Mouse (Mus musculus): ENCODE data around the gene Cyp2d10. TPM values are rescaled to one million over a fixed set of nuclear protein-coding genes. Genes with fewer than 3 reads are reported as not detected.
A peak's percentile ranks its signal among the peaks of the same experiment; 100 is the strongest.
"Not testable (repeated sequence)": the region's sequence is repeated elsewhere in the genome, so short reads cannot be mapped to it uniquely, and the experiment has no call there.

The Cyp2d10 gene
- total RNA-seq, 2 experiments from 2014 or later, result not detected

DNA sequence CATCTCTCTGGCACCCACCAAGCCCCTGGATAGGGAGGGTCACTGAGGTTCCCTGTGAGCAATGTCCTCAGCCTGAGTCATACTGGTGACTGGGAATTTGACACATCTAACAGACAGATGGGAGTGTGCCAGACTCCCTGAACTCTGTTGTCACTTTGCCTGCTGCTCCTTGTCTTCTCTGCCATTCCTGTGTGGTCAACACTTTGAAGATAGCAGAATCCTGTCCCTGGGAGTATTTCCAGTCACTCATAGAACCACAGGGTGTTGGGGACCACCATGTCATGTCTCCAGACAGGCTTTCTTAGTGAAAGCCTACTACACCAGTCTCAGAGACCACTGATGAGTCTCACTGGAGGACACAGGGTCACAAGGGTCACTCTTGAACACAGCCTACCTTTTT is 4.9 kb downstream of the Cyp2d10 start:
- DNase-seq, result no peak
- intact Hi-C loops (cut with DNase I), result no loop called here

DNA sequence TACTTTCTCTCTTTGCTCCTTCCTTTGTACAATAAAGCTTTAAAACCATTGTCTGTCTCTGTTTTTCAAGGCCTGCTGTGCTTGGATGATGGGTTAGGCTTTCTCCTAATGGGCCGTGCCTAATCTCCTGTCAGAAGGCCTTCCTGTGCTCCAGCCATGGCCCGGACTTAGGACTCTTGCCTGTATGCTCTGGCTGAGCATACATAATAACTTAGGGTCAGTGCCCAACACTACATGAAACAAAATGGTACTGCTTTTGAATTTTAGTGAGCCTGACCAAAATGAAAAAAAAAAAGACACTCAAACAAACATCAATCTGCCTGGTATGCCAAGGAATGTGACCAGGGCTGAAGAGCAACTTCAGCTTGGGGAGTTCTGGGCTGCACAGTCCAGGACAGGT is 5.5 kb downstream of the Cyp2d10 start:
- DNase-seq, result no peak
- intact Hi-C loops (cut with DNase I), result no loop called here

DNA sequence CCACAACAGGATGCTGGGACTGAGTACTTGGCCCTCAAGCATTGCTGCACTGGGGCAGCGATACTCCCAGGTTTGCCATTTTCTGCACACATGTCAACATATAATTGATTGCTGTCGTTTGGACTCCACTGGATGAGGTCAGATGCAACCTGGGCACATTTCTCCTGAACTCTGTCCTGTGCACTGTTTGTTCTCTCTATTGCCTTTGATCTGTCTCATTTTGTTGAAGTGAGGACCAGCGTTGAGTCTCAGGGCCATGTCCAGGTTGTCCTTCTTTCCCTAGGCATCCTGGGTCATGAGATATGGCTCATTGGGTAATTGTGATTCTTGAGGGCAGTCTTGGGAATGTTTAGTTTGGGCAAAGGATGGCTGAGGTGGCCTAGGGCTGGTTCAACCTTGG is 11.0 kb downstream of the Cyp2d10 start:
- intact Hi-C loops (cut with DNase I); DNase-seq: not testable (repeated sequence)

DNA sequence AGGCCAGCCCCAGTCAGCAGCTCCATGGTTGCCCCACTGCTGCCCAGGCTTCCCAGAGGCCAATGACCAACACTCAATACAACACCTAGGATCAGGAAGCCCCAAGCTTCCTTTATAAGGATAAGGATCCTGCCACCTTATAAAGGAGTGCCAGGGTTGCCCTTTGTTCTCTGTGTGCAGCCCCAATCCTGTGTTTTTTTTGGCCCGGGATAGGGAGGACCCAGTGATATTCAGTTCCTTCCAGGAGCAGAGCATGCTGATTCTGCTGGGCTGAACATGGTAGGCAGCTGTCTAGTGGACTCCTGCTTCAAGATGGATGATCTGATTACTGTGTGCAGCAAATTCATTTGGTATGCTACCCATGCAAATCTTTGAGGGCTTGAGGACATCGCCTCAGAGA is 13.1 kb downstream of the Cyp2d10 start, which contains the start of gene Cyp2d11:
Cyp2d11 (minus strand) TSS at position 101 of the 400 bp plus-strand sequence.
- DNase-seq; intact Hi-C loops (cut with DNase I): not testable (repeated sequence)

DNA sequence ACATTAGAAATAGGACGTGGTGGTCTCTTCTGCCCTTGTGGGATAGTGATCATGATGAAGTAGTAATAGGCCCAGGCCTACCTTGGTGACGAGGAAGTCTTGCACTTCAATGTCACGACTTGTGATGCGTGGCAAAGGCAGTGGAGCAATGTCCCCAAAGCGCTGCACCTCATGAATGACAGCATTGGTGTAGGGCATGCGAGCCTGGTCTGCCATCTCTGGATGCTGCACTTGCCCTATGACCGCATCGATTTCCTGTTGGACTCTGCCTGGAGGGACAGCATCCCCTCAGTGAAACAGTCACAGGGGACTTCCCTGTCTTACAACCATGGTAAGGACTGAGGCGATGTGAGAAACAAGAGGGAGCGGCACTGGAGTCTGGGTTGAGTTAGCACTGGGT is 17.1 kb downstream of the Cyp2d10 start:
- intact Hi-C loops (cut with DNase I); DNase-seq: not testable (repeated sequence)

DNA sequence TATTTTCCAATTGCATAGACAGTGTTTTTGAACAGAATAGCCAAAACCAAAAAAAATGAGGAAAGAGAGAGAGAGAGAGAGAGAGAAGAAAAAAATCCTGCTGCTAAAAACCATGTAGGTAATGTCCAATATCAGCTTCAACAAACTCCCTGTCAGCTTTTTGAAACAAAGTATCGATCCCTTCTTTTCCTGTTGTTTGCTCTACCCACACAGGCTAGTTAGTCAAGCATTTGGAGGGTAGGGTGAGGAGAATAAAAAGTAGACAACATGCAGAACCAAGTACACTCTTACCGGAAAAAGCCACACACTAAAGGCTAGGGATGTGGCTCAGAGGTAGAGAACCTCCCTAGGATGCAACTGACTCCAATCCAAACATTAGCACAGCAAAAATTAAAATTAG is 21.3 kb downstream of the Cyp2d10 start:
- intact Hi-C loops (cut with DNase I), result no loop called here

DNA sequence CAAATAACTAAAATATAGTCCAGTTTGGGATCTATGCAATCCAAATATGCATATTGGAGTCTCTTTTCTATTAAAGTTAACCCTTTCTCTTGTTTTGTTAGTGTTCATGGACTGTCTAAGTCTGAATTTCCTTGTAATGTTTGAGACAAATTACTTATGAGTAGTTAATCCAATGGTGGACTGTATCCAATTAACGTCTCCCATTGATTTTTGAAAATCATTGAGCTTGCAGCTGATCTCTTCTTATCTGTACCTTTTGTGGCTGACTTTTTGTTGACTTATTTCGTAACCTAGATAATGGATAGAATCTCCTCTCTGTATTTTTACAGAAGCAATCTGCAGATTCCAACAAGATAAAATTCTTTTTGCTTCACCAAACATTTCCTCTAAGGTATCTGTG is 24.6 kb downstream of the Cyp2d10 start:
- intact Hi-C loops (cut with DNase I), result no loop called here
- DNase-seq, result no peak

More for the DNA sequence above, 21.3 kb downstream of the Cyp2d10 start:
- DNase-seq, result no peak

DNA sequence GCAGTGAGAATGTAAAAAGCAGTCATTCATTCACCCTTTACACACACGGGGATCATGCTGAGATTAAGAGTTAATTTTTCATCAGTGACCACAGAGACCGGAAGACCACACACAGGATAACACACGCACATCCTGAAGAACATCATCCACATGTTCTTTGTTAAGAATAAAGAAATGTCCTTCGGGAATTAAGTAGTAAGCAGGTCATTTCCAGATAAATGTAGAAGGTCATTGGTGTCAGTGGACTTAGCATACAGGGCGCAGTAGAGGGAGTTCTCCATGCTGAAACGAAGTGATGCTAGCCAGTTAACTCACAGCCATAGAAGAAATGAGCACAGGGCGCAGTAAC is 26.3 kb downstream of the Cyp2d10 start:
- no peak for DNase-seq
- intact Hi-C loops (cut with DNase I), result loop anchor here (2.0 kb wide), 1 partner anchor 36 kb away; no protein-coding TSS in a partner anchor

DNA sequence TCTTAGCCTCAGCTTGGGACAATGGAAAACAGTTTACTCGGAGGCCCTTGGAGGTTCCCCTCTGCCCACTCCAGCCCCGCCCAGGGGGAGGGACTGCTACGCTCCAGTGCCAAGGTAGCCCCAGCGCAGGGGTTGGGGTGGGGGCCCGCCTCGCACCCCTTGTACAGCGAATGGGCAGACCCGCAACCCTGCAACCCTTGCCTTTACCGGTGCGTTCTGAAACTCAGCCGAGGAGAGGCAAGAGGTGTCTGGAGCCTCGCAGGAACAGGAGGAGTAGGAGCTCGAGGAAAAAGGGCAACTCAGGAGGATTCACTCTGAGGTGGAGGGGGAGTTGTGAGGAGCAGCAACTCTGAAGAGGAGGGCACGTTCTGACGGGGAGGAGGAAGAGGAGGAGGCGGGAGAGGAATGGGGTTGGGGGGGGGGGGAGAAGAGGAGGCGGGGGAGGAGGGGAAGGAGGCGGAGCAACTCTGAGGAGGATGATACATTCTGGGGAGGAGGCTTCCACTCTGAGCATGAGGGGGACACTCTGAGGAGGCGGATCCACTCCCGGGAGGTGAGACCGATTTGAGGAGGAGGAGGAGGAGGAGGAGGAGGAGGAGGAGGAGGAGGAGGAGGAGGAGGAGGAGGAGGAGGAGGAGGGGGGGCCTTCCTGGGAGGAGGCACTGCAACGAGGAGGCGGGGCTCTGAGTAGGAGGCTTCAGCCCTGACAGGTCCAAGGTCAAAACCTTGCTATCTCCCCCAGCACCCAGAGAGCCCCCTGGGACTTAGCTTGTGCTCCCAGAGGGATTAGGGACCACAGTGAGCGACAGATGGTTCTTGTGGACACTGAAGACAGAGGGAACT is 26.9 kb downstream of the Cyp2d10 start, which contains the start of gene Cyp2d22:
Cyp2d22 (minus strand) TSS at position 390 of the 843 bp plus-strand sequence.
- peak; percentile 64 to 68 for DNase-seq
- intact Hi-C loops (cut with DNase I), result loop anchor here (2.0 kb wide), 1 partner anchor 37 kb away; no protein-coding TSS in a partner anchor

DNA sequence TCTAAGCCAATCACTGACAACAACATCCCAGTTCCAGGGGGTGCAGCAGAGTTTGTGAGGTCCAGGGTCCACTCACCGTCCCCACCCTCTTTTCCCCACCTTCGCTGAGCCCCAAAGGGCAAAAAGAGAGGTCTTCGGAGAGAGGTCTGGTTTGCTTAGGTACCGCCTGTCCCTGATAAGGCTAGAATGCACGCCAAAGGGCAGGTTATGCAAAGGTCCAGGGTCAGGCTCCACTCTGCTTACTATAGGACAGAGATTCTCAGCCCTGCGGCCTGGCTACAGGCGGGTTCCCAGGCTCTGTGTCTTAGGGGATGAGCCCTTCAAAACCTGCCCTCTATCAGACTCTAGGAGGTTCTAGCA is 27.5 kb downstream of the Cyp2d10 start:
- intact Hi-C loops (cut with DNase I), result no loop called here

DNA sequence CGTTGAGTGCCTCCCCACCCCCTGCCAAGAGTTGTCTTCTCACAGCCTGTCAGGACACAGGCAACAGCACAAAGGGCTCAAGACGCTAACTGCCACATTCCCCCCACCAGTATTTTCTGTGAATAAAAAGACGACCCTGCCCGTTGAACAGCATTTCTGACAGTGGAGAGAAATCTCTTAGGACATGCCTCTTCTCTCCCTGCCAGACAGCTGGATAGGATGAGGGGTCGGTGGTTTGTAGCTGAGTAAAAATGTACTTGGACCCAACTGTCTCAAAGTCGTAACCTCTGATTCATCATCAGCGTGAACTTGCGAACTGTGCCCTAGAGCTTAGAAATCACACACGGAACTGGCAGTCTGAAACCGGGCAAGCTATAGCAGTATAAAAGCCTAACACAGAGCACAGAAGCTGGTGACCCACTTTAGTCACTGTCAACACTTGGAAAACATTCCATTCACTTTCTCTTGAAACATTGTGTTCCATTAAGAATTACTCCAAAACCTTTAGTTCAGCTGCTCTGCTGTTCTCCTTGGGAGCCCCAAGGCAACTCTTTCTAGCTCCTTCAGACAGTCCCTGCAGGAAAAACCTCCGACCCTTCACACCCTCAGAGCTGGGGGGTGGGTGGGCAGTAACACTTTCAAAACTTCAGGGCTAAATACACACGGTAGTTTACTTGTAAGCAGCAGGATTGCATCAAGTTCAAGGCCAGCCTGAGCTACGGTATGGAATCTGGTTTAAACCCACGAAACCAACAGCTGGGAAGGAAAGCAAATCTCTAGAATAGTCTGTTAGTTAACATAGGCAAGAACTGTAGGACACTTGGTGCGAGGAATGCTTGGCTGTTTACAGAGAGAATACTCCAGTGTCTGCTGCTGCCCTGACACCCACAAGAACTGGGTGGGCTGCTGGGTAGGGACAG is 28.5 kb downstream of the Cyp2d10 start:
- intact Hi-C loops (cut with DNase I), result no loop called here
- peak in 1 of 2 experiments; percentile 39 for DNase-seq

More for the DNA sequence above, 27.5 kb downstream of the Cyp2d10 start:
- DNase-seq, result no peak

DNA sequence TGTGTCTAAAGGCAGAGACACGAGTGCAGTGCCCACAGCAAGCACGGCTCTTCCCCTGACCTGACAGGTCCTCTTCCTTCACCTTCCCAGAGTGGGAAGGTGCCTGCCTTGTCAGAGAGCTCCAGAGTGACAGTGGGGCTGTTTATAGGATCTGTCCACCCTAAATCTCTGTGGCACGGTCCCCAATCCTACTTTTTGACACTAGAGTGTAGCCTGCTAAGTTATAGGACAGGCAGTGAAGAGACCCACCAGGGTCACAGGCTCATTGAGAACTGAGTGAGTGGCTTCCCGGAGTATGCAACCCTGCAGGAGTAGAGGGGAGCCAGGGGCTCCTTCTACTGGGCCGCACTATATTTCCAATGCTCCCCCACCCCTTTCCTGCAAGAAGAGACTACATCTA is 29.3 kb downstream of the Cyp2d10 start:
- intact Hi-C loops (cut with DNase I), result loop anchor here (2.0 kb wide), 1 partner anchor 23 kb away; the partner anchor contains the start of gene Ndufa6
- DNase-seq, result peak in 1 of 2 experiments; percentile 14

DNA sequence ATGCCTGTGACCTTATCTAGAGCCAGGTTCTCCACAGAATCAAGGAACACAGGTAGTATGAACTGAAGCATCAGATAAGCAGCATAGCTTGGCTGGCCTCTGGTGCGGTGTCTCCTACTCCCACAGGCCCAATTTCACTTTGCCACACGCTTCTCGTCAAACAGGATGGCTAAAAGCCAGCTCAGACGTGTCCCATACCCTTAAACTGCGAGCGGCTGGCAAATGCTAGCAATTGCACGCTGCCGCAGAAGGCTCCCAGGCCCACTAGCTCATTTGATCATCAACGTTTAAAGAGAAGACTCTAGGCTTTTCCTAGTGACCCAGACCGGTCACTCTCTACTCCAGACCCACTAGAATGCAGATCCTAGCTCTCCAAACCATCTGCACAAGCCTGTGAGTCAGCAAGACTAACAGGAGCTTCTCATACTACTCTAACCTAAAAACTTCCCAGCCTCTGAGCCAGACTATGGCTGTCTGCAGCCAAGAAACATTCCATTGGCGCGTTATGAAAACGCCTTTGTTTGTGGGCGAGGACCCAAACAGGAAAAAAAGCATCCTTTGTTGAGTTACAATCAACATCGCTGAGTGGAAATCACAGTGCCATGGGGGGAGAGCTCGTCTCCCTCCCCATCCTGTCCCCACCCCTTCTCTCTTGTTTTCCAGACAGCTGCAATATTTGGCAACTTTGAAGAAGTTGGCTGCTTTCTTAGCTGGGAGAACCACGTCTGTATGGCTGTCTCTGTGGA is 30.4 kb downstream of the Cyp2d10 start:
- intact Hi-C loops (cut with DNase I), result loop anchor here (2.0 kb wide), 1 partner anchor 22 kb away; the partner anchor contains the start of gene Ndufa6
- peak; percentile 86 to 89 for DNase-seq

DNA sequence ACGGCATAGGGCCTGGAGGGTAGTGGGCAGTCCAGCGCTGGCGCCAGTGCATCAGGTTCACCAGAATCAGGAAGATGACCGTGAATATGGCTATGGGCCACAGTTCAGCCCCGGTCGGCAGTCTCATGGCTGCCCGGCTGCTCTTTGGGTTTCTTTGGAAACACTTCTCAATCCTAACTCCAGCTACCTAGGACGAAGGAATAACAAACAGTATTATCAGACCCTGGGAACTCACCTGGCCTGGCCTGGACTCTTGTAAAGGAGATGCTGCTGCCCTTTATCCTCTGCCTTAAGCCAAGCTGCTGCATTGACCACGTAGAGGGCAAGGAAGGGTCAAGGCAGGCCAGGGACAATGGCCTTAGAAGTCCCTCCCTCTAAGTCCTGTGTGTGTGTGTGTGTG is 31.1 kb downstream of the Cyp2d10 start:
- intact Hi-C loops (cut with DNase I), result loop anchor here (2.0 kb wide), 1 partner anchor 21 kb away; the partner anchor contains the start of gene Ndufa6
- DNase-seq, result no peak

DNA sequence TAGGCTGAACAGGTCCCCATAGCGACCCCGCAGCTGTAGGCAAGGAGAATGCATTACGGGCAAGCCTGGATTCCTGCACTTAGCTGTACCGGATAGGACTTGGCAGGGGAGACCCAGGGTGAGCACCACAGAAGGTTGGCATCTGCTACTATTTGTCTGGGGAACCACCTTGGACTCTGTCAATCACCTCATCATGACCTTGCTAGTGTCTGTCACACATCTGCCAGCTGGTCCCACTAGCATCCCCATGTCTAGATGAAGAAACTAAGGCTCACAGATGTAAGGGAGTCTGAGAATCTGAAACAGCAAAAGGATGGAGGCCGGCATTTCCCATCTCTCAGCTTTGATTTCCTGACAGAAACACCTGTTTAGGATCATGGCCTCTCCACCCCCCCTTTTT is 32.6 kb downstream of the Cyp2d10 start:
- intact Hi-C loops (cut with DNase I), result no loop called here
- DNase-seq, result no peak

DNA sequence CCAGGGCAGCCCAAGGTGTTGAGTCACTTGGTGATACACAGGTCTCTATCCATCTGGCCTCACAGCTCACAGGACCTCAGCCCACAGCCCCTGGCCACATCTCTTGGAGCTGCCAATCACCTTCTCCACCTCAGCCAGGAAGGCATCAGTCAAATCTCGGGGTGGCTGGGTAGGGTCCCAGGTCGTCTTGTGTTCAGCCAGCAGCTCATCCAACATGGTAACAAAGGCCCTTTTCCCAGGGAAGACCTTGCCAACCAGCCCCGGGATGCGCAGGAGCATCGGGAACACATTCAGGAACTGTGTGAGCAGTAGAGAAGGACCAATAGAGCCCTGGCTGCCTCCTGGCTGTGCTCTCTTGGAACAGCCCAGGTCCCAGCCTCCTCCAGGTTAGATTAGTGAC is 34.0 kb downstream of the Cyp2d10 start:
- no peak for DNase-seq
- intact Hi-C loops (cut with DNase I), result no loop called here

DNA sequence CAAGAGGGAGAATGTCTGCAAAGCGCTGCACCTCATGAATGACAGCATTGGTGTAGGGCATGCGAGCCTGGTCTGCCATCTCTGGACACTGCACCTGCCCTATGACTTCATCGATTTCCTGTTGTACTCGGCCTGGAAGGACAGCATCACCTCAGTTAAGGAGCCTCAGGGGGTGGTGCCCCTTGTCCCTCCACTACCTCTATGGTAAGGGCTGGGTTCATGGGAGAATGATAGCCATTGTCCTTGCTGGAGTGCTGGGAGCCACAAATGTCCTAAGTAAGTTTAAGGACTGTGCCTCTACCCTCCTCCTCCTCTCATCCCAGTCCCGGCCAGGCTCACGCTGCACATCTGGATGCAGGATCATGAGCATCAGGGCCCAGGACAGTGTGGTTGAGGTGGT is 34.5 kb downstream of the Cyp2d10 start:
- intact Hi-C loops (cut with DNase I), result no loop called here
- DNase-seq, result no peak

DNA sequence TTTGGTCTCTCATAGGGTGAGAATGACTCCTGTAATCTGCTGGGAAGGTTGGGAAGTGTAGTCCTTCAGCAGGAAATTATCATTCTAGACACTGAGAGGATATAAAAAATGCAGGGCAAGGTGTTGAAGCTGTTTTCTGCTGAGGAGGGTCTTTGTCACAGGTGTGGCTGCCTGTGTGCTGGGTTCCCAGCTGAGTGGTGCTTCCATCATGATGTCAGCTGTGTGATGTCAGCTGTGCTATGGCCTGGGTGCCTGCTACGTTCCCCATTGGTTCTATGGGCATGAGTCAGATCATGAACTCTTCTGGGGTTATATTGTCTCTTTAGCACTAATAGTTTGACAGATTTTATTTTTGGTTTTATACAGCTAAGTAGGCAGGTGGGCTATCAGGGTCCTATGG is 38.1 kb downstream of the Cyp2d10 start:
- DNase-seq, result no peak
- intact Hi-C loops (cut with DNase I), result no loop called here

DNA sequence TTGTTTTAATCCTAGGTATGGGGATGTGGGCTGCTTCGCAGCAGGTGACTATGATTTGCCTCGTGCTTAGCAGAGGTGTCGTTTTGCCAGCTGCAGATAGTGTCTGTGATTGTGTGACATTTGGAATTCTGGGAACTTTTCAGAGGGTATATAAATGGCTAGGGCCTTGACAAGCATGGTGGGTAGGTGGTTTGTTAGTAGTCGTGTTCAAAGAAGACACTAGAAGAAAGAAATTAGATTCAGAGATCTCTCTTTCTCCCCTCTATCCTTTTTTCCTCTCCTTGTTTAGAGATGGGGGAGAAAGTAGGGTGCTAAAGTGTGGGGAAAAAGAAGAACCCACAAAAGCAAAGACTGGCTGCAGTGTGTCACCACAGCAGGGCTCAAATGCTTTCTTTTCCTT is 38.8 kb downstream of the Cyp2d10 start:
- intact Hi-C loops (cut with DNase I), result no loop called here
- DNase-seq, result no peak

DNA sequence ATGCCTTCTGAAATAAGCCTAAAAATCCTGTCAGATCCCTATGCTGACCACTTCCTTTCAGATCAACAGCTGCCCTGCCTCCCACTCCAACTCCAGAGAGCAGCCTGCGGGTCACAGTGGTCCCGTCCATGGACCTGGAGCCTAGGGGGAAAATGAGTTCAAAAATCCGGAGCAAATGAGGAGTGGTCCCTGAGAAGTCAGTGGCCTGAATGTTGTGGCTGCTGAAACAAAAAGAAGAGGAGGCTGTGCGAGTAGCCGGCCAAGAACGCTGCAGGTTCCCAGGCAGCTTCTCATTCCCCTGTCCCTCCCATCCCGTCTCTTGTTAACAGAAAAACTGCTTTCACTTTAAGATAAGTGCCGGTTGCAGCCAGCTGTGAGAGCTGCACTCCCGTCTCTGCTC is 42.4 kb downstream of the Cyp2d10 start:
- intact Hi-C loops (cut with DNase I); DNase-seq: not testable (repeated sequence)

All from heart, postnatal 10 days (tissue).